Mouse (Mus musculus) adrenal gland (tissue): ENCODE measurements around the gene Tctn1.

Source experiments
- intact Hi-C: fragments of 180-260 bp; cut with DNase I; formaldehyde crosslinking; loops from one replicate; pipeline ENCODE4 v1.15.1; 2025
- long read RNA-seq, 2 experiments: library from polyadenylated mRNA; unstranded; transcript quantifications; one replicate each; pipeline ENCODE4 v2.0.0; 2020; ENCODE audit warnings: borderline replicate concordance in 1 of 2; ENCODE audit not compliant: insufficient replicate concordance in 1 of 2

The Tctn1 gene
- long read RNA-seq, experiment 1 = 0 reads
- long read RNA-seq, experiment 2, partial matches to known transcripts = 1 of 1 reads
- long read RNA-seq, experiment 2, other reads (novel, unspliced or antisense) = 0 of 1 reads

DNA sequence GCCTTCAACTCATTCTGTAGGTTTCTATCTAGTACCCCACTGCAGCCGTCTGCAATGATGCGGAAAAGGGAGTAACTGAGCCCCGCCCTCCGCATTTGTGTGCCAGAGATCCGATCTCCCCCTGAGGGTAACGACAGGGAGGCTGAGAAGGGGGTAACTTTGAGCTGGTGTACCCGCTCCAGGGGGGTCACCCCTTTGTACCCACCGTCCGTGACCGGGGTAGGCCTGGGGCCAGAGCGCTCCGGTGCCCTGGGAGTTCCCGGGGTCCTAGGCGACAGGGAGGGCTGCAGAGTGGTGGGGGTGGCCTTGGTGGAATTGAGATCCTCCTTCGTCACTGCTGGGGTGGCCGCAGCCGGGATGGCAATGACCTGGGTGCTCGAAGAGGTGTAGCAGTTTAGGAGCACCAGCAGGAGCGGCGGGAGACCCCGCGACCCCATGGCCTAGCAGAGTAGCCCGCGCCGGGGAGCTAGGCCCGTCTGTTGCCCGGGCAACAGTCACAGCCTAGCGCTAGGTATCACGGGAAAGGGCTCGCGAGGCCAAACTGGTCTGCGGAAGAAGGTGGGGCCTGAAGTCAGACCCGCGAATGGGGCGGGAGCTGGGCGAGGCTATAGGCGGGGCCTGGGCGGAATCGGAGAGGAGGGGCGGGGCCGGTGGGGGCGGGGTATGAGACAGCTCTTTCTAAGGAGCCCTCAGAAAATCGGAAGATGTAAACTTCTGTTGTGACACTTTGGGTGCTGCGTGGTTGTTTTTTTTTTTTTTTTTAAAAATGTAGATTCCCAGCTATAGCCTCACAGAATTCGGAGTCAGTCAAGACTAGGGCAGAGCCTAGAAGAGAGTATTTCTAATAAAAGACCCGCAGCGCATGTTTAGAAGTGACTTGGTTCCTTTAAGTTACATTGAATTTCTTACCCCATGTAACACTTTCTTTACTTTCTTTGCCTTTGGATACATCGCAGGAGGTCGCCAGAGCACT lies at the start of gene Tctn1:
Gene Tctn1, minus strand, starts transcription at position 528 of the 973 bp plus-strand sequence.
- intact Hi-C loops = loop anchor here (2.0 kb wide), 1 partner anchor 133 kb away; no protein-coding TSS in a partner anchor

DNA sequence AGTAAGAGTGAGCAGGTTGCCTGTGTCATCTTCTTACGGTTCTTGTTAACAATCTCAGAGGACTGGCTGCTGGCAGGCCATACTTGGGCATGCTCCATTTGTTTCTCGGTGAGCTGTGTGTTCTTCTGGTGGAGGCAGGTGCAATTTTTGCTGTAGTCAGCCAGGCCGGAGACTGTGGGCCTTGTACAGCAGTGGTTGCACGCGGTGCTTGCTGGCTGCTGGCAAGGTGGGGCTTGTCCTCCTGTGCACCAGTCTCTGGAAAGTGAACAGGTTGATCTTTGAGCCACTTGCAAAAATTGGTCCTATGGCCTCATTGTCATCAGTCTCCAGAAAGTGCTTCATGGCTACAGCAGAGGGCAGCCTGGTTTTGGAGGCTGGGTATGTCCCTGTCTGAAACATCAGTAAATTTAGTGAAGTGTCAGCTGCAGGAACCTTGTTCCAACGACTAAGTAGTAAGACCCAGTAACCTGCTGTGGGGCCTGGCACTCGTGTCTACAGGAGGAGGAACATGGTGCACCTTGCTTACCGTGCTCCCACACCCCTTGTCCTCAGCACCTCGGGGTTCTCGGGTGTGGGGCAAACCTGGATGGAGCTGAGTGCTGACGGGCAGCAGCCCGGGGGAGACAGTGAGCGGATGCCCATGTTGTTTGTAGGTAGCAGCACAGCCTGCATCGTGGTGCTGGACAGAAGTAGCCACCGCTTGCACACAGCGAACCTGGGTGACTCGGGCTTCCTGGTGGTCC lies 48.9 kb upstream of the Tctn1 start:
- intact Hi-C loops = no loop called here

DNA sequence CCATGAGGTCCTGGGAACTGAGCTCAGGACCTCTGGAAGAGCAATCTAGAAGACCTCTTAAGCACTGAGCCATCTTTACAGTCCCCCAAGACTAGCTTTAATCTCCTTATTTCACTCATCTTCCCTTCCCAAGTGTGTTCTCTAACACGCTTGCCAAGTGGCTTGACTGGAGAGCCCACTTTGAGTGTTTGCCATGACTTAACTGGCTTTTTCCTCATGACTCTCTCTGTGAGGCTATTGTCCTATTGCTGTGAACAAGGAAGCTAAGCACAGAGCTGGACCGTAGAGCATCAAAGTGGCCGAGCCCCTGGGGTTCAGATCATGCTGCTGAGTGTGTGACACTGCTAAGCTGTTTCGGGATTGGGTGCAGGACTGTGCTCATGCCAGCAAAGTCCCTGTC lies 48.1 kb upstream of the Tctn1 start:
- intact Hi-C loops = no loop called here

DNA sequence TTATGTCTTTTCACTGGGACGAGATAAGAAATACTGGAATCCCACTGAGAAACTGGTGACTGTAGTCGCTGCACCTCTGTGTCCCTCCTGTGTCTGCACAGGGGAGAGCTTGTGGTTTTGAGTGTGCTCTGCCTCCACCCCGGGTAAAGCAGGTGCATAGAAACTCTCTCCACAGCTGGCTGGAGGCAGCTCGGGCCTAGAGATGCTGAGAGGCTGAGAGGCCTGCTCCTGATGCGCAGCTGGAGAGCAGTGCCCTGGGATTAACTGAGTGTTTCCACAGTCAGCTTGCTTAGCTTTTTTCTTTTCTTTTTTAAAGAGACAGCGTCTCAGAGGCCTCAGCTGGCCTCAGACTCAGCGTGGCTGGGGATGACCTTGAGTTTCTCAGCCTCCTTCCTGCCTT lies 47.4 kb upstream of the Tctn1 start:
- intact Hi-C loops = no loop called here

DNA sequence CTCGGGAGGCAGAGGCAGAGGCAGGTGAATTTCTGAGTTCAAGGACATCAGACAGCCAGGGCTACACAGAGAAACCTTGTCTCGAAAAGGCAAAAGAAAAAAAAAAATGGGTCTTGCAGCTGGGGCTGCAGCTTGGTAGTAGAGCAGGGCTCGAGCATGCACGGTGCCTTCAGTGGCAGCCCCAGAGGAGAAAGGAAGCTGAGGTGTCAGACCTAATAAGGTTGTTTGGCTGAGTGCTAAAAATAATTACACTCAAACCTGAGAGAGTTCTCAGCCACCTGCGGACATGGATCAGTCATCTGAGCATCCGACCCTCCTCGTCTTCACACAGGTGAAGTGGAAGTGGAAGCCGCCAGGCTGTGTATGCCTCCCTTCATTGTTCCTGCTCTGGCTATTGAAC lies 46.4 kb upstream of the Tctn1 start:
- intact Hi-C loops = no loop called here

DNA sequence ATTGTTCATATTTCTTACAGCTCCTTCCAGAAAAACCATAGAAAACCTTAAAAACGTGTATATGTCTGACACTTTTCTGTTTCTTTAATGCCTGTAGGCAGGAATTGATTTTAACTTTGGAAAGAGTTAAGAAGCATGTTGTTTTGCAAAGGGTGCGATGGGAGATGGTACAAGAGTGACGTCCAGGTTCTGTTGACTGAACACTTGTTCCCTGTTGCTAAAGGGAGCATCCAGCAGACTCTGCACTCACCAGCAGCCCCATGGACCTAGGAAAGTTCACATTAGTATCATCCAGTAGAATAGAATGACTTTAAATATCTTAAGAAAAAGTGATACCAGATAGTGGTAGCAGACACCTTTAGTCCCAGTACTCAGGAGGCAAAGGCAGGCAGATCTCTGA lies 42.3 kb upstream of the Tctn1 start:
- intact Hi-C loops = no loop called here

DNA sequence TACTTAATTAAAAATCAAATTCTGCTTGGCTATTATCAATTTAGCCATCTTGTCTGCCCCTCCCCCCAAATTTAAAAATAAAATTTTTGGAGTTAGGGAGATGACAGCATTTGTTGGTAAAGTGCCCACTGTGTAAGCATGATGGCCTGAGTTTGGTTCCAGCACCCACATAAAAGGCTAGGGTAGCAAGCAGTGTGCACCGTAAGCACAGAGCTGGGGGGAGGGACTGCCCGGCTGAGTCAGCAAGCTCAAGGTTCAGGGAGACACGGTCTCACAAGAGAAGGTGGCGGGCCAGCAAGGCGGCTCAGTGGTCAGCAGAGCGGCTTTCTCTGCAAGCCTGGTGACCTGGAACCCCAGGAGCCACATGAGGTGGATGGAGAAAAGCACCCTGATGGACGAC lies 41.2 kb upstream of the Tctn1 start:
- intact Hi-C loops = no loop called here

DNA sequence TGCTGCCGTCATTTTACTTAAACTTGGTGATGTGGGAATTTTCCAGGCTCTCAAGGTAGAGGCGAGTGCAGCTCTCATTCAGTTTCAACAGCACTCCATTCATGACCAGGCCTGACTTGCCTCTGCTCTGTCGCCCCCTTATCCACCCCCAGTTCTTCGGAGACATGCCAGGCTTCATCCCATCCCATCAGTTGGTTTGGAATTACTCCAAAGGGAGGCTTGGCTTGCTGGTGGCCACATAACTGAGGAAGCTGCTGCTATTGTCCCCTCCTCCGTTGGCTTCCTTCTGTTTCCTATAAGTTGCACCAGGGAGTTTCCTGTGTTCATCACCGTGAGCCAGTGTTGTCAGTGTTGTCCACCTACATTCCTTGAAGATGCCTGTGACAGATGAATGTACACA lies 40.3 kb upstream of the Tctn1 start:
- intact Hi-C loops = no loop called here

DNA sequence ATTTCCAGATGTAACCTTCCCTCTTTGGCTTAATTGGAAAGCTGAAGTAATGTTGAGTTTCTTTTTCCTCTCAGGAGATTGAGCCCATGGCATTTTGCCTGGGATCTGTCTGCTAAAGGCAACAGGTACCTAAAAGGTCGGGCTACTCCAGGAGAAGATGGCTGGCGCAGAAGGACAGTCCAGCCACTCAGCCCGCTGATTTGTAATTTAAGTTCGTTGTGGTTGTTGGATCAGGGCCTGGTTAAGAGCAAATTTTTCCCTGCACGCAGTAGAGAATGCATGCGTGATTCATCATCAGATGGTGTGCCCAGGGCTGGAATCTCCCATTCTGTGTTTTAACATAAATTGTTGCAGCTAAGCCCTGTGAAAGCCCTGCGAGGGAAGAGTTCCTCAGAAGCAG lies 39.7 kb upstream of the Tctn1 start:
- intact Hi-C loops = no loop called here

DNA sequence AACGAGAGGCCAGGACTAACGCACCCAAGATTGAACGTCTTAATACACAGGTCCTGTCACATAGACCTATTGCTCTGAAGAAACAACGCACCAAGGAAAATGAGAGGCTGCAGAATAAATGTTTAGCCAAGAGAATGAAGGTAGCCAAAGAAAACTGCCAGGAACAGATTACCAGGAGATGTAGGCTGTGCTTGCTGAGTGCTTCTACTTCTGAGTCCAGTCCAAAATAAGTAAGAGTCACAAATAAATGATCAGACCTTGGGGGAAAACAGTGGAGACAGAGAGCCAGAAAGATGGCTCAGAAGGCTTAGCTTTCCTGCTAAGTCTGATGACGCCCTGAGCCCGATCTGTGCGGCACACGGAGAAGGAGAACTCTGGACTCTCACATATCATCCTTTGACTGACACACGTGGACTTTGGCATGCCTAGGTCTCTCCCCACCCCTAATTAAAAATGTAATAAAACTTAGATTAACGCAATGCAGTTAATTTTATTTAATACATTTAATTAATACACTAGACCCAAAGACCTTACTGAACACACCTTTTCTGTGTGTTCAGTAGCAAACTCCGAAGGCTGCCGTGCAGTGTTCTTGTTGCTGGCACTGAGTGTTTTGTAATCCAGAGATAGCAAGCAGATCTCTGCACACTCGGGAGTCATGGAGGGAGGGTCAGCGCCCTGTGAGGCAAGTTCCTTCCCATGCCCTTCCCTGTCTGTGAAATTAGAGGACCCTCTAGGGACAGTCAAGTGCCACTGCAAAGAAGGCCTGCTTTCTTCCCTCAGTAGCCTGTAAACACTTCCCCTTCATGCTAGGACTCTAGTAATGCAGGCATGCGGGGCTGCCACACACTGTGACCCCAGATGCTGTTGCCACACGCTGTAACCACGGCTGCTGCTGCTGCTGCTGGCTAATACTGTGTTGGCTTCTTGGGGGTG lies 38.8 kb upstream of the Tctn1 start:
- intact Hi-C loops = no loop called here

DNA sequence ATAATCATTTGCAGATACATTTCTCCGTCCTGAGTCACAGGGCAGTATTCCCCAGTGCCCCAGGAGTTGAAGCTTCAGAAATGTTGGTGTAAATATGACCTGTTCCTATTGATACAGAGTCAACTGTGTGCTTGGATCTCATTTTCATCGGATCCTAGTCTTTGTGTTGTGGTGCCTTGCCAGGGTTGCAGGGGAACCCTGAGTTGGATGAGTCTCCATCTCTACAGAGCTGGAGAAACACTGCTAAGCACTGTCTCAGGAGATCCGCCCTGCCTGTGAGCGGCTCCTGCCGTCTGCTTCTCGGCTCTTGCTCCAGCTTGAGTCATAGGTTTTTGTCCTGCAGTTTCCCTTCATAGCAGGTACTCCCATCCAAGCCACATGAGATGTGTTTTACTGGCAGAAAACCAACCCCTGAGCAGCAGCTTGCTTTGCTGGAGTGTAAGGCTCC lies 35.8 kb upstream of the Tctn1 start:
- intact Hi-C loops = no loop called here

DNA sequence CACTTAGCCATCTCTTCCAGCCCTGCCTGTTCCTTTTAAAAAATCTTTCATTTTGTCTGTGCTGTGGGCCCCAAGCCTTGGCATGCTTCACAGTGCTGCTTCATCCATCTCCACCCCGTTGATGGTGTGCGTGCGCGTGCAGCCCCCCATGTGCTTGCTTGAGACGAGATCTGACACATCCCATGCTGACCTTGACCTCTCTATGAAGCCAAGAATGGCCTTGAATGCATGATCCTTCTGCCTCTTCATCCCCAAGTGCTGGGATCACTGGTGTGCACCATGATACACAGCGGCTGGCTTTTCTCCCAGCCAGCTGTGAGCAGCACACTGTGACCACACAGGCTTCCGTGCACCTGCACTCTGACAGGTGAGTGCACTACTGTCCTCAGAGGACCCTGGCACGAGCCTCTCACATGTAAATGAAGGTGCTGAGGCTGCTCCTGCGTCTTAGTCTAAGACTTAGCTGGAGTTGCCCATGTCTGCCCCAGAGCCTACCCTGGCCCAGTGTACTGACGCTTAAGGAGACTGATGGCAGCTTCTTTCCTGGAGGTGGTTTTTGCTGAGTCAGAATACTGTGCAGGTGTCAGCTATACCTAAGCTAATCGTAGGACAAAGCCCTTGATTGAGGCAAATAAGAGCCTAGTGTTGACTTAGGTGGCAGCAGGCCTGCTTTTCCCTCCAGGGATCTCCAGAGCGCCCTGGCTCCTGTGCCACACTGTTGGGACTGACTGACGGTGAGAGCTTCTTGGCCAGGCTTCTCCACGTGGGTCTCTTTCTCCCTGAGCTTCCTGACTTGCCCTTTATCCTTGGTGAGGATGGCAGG lies 31.1 kb upstream of the Tctn1 start:
- intact Hi-C loops = no loop called here

DNA sequence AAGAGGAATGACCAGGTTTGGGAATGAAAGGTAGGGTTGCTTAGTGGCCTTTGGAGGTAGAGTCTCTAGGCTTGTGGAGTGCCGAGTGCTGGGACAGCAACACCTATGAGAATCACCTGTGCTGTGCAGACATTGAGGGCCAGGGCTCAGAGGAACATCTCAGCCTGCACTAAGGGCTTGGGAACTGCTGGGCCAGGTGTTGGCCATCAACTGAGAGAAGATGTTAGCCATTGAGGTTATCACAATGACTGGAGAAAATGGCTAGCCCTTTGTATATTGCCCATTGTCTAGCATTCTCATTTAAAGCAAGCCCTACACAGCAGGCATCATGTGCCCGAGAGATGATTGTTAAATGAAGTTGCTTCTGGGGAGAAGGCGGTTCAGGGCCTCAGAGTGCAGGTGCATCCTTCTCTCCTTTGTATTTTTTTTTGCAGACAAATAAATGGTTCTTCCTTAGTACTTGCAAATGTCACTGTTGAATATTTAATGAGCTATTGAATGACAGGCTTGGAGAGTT lies 30.0 kb upstream of the Tctn1 start:
- intact Hi-C loops = no loop called here

DNA sequence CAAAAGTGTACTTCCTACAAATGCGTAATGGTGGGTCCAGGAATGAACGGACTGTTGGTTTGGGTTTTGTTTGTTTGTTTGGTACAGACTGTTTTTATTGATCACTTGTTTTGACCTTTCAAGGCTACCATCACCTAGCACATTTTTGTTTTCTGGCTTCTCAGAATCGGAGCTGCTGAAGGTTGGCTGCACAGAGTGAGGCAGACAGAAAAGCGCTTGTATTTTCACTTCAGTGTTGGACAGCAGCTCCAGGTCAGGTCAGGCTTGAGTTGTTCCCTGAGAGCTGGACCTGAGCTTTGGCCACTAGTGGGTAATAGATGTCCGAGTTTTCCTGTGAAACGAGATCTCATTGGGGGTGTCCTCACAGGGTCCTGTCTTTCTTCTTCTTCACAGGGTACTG lies 28.9 kb upstream of the Tctn1 start:
- intact Hi-C loops = no loop called here

DNA sequence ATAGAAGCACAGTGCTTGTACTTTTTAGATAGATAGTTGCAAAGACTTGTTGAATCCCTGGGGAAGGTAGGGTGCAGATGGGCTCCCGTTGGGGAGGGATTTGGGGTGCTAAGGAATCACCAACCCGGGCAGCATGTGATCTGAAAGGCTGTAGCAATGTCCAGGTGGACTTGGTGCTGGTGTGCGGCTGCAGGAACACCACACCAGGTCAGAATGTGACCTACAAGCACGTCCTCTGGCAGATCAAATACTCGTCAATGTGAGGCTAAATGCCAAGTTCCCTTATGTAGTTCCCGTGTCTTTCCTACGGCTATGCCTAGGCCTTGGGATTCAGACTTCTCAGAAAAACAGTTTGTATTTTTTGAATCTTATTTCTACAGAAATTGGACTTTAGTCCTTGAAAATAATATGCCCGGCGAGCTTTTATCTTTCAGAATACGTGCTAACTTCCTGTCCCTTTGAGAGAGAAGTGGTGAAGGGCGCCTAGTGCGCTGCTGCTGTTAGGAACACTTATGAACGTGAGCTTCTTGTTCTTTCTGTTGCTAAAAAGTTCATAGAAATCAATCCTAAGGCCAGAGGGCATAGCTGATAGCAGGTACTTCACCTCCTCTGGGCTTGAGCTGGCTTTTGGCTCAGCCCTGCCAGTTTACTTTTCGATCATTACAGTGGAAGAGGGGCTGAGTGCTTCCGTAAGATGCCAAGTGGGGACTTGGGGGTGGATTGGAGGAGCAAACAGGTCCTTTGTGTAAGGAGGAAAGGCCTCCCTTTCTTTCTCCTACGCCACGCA lies 27.5 kb upstream of the Tctn1 start:
- intact Hi-C loops = no loop called here

DNA sequence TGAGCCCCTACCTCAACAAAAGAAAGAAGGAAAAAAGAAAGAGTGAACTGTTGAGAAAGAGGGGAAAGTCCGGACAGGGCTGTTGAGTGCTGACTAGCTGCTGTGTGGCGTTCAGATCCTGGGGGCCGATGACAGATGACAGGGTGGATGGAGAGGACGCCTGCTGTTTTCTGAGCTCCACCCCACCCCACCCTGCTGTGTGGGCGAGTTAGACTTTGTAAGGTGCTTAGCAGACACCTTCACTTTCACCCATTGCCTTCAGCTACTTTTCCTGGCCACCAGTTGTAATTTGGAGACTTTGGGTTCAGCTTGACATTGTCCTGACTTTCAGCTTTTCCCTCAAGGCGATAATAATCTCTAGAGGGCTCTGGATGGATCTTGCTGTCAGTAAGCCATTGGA lies 26.9 kb upstream of the Tctn1 start:
- intact Hi-C loops = no loop called here

DNA sequence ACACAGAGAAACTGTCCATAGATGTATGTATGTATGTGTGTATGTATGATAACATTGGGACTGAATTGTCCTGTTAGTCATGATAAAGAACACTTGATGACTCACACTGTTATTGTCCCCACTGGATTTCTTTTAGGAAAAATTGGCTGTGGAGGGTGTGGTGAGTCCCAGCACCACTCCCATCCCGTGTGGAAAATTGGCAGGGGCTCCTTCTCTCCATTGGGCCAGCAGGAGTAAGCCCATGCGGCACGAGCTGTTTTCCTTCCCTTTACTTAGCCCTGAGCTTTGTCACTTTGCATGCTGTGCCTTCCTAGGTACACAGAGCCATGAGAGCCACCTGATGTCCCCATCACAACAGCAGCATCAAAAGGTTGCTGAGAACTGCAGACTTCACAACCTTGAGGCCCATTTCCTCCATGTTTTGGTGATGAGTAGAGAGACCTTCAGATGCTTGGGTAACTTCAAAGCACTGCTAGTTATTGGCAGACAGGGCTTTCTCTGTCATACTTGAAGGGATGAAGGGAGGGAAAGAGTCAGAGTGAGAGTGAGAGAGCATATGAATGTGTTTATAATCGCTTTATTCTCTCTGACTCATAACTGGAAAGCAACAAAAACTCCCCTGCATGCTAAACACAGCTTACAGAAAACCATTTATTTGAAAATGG lies 24.0 kb upstream of the Tctn1 start:
- intact Hi-C loops = loop anchor here (5.0 kb wide), 1 partner anchor 34 kb away; no protein-coding TSS in a partner anchor

DNA sequence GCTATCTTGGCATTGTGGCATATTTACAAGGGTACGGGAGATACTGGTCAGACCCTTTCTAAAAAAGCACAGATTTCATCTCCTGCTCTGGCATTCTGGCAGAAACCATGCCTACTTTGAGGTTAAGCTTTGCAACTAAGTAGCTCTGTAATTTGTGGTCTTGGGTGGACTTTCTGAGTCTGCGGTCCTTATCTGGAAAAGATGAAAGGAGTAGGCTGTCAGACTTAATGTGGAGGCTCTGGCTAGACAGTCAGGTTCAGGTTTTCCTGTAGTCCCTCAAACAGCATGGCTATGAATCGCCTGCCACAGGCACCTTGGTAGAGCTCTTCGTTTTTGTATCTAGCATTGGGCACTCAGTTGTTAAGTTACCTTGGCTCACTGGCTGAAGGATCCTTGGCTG lies 22.8 kb upstream of the Tctn1 start:
- intact Hi-C loops = loop anchor here (5.0 kb wide), 1 partner anchor 35 kb away; no protein-coding TSS in a partner anchor
